Mouse (Mus musculus) cerebellum, adult 2 months (tissue): ENCODE measurements around the gene Zbtb11.

ENCODE experiments used
- CTCF ChIP-seq: fragments of 200-500 bp; IDR thresholded peaks from 2 replicates; pipeline ENCODE4 v1.5.1; 2011; ENCODE audit warnings: low read depth, mild to moderate bottlenecking, control low read depth, low read length, moderate library complexity, borderline replicate concordance; ENCODE audit not compliant: insufficient read depth
- POLR2A ChIP-seq: fragments of 200-500 bp; IDR thresholded peaks from 2 replicates; pipeline ENCODE4 v1.6.1; 2011; ENCODE audit warnings: low read length, control low read depth, borderline replicate concordance; ENCODE audit not compliant: insufficient read depth

DNA sequence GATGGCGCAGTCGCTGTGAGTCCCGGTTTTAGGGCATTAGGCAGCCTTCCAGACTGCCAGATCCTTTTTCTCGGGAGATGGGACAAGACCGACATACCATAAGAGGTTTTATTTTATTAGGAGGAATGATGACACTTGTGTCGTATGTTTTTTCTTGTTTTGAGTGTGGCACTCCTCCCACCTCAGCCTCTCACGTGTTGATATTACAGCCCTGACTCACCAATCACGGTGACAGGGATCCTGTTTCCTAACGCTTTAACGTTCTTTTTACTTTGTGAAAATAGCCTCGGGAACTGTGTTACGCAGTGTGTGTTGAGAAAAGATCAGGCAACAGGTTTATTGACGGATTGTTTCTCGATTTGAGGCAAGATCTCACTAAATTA lies 1.2 kb downstream of the Zbtb11 start:
- TF ChIP-seq POLR2A (no peak), CTCF (no peak)
